Mouse (Mus musculus) Patski (cell line): ENCODE measurements around the gene Crb3. TPM values are rescaled to one million over a fixed set of nuclear protein-coding genes. Genes with fewer than 3 reads are reported as not detected.

Experiments used
- ATAC-seq: fragments of 100-300 bp; one replicate; pipeline ENCODE4 v1.8.0; 2021
- CTCF ChIA-PET: fragments of 350-600 bp; sonication (Branson Sonifier 250); formaldehyde crosslinking; loops from one replicate; lab custom pipeline; 2022; ENCODE audit warnings: inconsistent platforms; lab: Charles Lee
- POLR2A ChIA-PET: fragments of 350-600 bp; sonication (Branson Sonifier 250); formaldehyde crosslinking; loops from one replicate; lab custom pipeline; 2022; ENCODE audit warnings: antibody characterized with exemption, inconsistent platforms; lab: Charles Lee
- DNase-seq: peaks from one replicate; pipeline ENCODE4 v3.0.0-alpha.2; 2011; ENCODE audit warnings: low read depth, low spot score
- H3K27me3 ChIP-seq: fragments of 371-371 bp; one replicate; pipeline ENCODE4 v1.5.1; 2021
- CTCF ChIP-seq: fragments of 100-300 bp; IDR thresholded peaks from one replicate; pipeline ENCODE4 v1.5.1; 2021
- in situ Hi-C: fragments of 300-500 bp; cut with MboI; formaldehyde crosslinking; loops from 3 replicates; pipeline ENCODE4 v1.11.1; 2018; ENCODE audit warnings: low pct_unique_long_range_greater_than_20kb, mixed read lengths
- polyA plus RNA-seq: library from polyadenylated mRNA; unstranded; gene quantifications from one replicate; pipeline ENCODE4 v1.2.3, GENCODE M21; 2021

Crb3 gene
- polyA plus RNA-seq, 1 experiment from 2014 or later: 31.4 TPM

DNA sequence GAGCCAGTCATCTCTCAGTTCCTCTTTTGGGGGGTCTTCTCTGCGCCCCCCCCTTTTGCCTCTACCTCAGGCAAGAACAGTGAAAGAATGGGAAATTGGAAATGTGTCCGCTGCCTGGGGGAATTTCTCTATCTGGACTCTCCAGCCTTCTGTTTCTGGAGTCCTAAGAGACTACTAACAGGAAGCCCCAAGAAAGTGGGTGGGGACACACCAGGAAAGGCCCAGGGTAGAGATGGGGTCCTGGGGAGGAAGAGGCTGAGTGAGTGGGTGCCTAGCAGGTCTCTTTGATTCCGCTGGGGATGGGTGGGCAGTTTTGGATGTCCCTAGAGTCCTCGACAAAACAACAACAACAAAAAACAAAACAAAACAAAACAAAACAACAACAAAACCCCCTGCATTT, 45.6 kb downstream of the Crb3 start:
- DNase-seq: no peak
- POLR2A ChIA-PET: no interaction called here
- TF ChIP-seq CTCF: no peak
- ATAC-seq: no peak
- CTCF ChIA-PET: no interaction called here
- no peaks in the 10 kb centered on the region for H3K27me3 ChIP-seq
- in situ Hi-C loops: no loop called here

- TF ChIP-seq CTCF: no peak
- no peaks in the 10 kb centered on the region for H3K27me3 ChIP-seq
- POLR2A ChIA-PET: no interaction called here
- DNase-seq (no peak), ATAC-seq (peak; percentile 3)
- in situ Hi-C loops: no loop called here
- CTCF ChIA-PET: no interaction called here
Measured at GRCm38 (mm10) chr17:57105181-57106034, 46.5 kb downstream of the Crb3 start, which contains the start of gene Tnfsf9. Gene Tnfsf9 (plus strand): TSS chr17:57105325.

DNA sequence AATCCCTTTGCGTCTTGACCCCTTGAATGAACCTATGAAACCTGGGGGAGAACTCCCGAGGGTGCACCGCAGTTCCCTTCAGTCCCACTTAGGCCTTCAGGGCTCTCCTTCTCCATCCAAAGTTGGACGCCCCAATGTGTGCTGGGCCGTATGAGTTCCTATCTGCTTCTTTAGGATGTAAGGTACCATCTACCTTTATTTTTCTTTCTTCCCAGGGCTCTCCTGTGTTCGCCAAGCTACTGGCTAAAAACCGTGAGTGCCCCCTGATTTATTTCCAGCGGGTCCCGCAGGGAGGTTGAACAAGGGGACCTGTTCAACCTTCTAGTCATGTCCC, 47.1 kb downstream of the Crb3 start:
- DNase-seq (no peak), ATAC-seq (no peak)
- TF ChIP-seq CTCF: no peak
- ChIA-PET POLR2A (no interaction called here), CTCF (no interaction called here)
- in situ Hi-C loops: no loop called here
- no peaks in the 10 kb centered on the region for H3K27me3 ChIP-seq

DNA sequence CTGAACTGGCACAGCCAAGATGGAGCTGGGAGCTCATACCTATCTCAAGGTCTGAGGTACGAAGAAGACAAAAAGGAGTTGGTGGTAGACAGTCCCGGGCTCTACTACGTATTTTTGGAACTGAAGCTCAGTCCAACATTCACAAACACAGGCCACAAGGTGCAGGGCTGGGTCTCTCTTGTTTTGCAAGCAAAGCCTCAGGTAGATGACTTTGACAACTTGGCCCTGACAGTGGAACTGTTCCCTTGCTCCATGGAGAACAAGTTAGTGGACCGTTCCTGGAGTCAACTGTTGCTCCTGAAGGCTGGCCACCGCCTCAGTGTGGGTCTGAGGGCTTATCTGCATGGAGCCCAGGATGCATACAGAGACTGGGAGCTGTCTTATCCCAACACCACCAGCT, 48.2 kb downstream of the Crb3 start:
- H3K27me3 ChIP-seq: no peaks in the 10 kb centered on the region
- ATAC-seq: no peak
- POLR2A ChIA-PET: no interaction called here
- no peak for TF ChIP-seq CTCF
- no peak for DNase-seq
- CTCF ChIA-PET: interaction anchor here (1.3 kb wide), 1 partner anchor 11 kb away, joined by 5 read pairs; no protein-coding TSS in a partner anchor
- in situ Hi-C loops: no loop called here

GRCm38 (mm10) chr17:57108040-57108665, 49.2 kb downstream of the Crb3 start:
- ATAC-seq (no peak), DNase-seq (no peak)
- no peaks in the 10 kb centered on the region for H3K27me3 ChIP-seq
- in situ Hi-C loops: no loop called here
- POLR2A ChIA-PET: interaction anchor here (0.6 kb wide), 1 partner anchor 117 kb away, joined by 6 read pairs; no protein-coding TSS in a partner anchor
- CTCF ChIA-PET: interaction anchor here (1.3 kb wide), 1 partner anchor 12 kb away, joined by 5 read pairs; no protein-coding TSS in a partner anchor
- TF ChIP-seq CTCF: no peak

GRCm38 (mm10) chr17:57108666-57109171, 49.8 kb downstream of the Crb3 start:
- in situ Hi-C loops: no loop called here
- TF ChIP-seq CTCF: no peak
- DNase-seq: no peak
- no peak for ATAC-seq
- CTCF ChIA-PET: interaction anchor here (1.3 kb wide), 1 partner anchor 13 kb away, joined by 5 read pairs; no protein-coding TSS in a partner anchor
- H3K27me3 ChIP-seq: no peaks in the 10 kb centered on the region
- POLR2A ChIA-PET: no interaction called here

GRCm38 (mm10) chr17:57110005-57110404, 51.1 kb downstream of the Crb3 start:
- ATAC-seq (no peak), DNase-seq (no peak)
- POLR2A ChIA-PET: interaction anchor here (0.6 kb wide), 1 partner anchor 36 kb away, joined by 6 read pairs; no protein-coding TSS in a partner anchor
- CTCF ChIA-PET: interaction anchor here (0.9 kb wide), 1 partner anchor 9 kb away, joined by 3 read pairs; no protein-coding TSS in a partner anchor
- no peaks in the 10 kb centered on the region for H3K27me3 ChIP-seq
- TF ChIP-seq CTCF: no peak
- in situ Hi-C loops: no loop called here

GRCm38 (mm10) chr17:57112768-57113474, 54.0 kb downstream of the Crb3 start:
- in situ Hi-C loops: no loop called here
- DNase-seq: no peak
- CTCF ChIA-PET: no interaction called here
- no peak for ATAC-seq
- TF ChIP-seq CTCF: no peak
- POLR2A ChIA-PET: interaction anchor here (1.2 kb wide), 1 partner anchor 10 kb away, joined by 9 read pairs; no protein-coding TSS in a partner anchor
- peaks cover 13% of the 10 kb centered on the region for H3K27me3 ChIP-seq

Other genes with a start within 250 kb of the Crb3 start
- gene Rfx2, start 228.1 kb upstream of the Crb3 start, polyA plus RNA-seq: 7.7 TPM
- gene Acsbg2, start 184.7 kb upstream of the Crb3 start, polyA plus RNA-seq: not detected
- gene 1700061G19Rik, start 183.6 kb upstream of the Crb3 start, polyA plus RNA-seq: not detected
- 55.0 TPM for gene Mllt1, start 123.7 kb upstream of the Crb3 start, polyA plus RNA-seq
- gene Acer1, start 77.0 kb upstream of the Crb3 start, polyA plus RNA-seq: not detected
- 113 TPM for gene Clpp, start 68.8 kb upstream of the Crb3 start, polyA plus RNA-seq
- 47.7 TPM for gene Alkbh7, start 61.8 kb upstream of the Crb3 start, polyA plus RNA-seq
- 1.7 TPM for gene Pspn, start 59.1 kb upstream of the Crb3 start, polyA plus RNA-seq
- 104 TPM for gene Gtf2f1, start 47.8 kb upstream of the Crb3 start, polyA plus RNA-seq
- not detected for gene Gm17949, start 47.6 kb upstream of the Crb3 start, polyA plus RNA-seq
- 80.4 TPM for gene Khsrp, start 27.6 kb upstream of the Crb3 start, polyA plus RNA-seq
- gene Slc25a41, start 17.5 kb upstream of the Crb3 start, polyA plus RNA-seq: not detected
- 111 TPM for gene Slc25a23, start 758 bp downstream of the Crb3 start, polyA plus RNA-seq
- gene Dennd1c, start 19.4 kb downstream of the Crb3 start, polyA plus RNA-seq: 2.7 TPM
- gene Tubb4a, start 28.7 kb downstream of the Crb3 start, polyA plus RNA-seq: 0.10 TPM
- 3.4 TPM for gene Tnfsf9, start 46.2 kb downstream of the Crb3 start, polyA plus RNA-seq
- gene Cd70, start 90.7 kb downstream of the Crb3 start, polyA plus RNA-seq: not detected
- gene Tnfsf14, start 135.1 kb downstream of the Crb3 start, polyA plus RNA-seq: not detected
- gene C3, start 169.0 kb downstream of the Crb3 start, polyA plus RNA-seq: 342 TPM
- 61.7 TPM for gene Gpr108, start 189.3 kb downstream of the Crb3 start, polyA plus RNA-seq
- gene Trip10, start 190.3 kb downstream of the Crb3 start, polyA plus RNA-seq: 157 TPM
- gene Vav1, start 220.0 kb downstream of the Crb3 start, polyA plus RNA-seq: not detected